Mouse (Mus musculus) cortical plate, adult 2 months (tissue): ENCODE data around the gene Olfr1349.

ENCODE experiments used
- CTCF ChIP-seq: fragments of 200-500 bp; IDR thresholded peaks from 2 replicates; pipeline ENCODE4 v1.5.1; 2011; ENCODE audit warnings: mild to moderate bottlenecking, control low read depth, low read length; ENCODE audit not compliant: insufficient read depth; ENCODE audit errors: extremely low read depth
- POLR2A ChIP-seq: fragments of 200-500 bp; IDR thresholded peaks from 2 replicates; pipeline ENCODE4 v1.6.1; 2011; ENCODE audit warnings: mild to moderate bottlenecking, low read length, control low read depth; ENCODE audit not compliant: insufficient read depth; ENCODE audit errors: extremely low read depth

DNA sequence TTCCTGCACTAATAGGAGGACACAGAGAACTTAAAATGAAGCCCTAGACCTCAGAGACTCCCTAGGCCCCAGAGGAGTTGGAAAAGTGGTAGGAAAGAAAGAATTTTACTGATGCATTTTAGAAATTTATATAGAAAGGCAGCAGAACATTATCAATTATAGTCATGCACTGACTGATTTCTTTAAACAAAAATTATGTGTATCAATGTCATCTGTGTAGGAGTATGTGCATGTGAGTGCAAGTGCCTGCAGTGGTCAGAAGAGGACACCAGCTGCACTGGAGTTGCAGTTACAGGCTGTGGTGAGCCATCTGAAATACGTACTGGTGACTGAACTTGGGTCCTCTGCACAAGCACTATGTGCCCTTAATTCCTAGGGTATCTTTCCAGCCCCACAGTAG, 23.1 kb downstream of the Olfr1349 start, which contains the start of gene Olfr1347:
- TF ChIP-seq POLR2A = no peak
- no peak for TF ChIP-seq CTCF
